Mouse (Mus musculus): ENCODE data around the gene Il4.
A peak's percentile ranks its signal among the peaks of the same experiment; 100 is the strongest.

DNA sequence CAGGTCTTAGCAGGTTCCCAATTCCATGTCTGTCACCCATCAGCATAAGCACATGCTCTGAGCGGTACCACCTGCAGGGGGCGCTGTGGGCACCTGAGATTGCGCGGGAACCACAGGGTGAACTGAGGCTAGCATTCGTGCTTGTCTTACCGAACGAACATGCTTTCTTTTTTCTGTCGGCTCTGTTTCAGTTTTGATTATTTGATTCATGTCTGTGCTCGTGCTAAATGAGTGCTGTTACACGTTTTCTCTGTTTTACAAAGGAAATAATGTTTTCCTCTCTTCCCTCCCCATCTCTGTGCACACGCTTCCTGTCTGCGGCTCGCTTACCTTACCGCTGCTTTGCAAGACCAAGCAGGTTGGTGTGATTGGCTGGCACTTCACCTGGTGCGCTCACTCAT, 28.1 kb downstream of the Il4 start:
- peak; percentile 67 for TF ChIP-seq CTCF (IDR thresholded peaks at IDR 0.05; ENCODE audit: borderline replicate concordance, insufficient read depth, low read depth, low read length)
- TF ChIP-seq POLR2A (IDR thresholded peaks at IDR 0.05; ENCODE audit: borderline replicate concordance, insufficient read depth, low read length): no peak
